Comparison of ENCODE assay signal across 24 mouse cellular contexts in genomic region chr1:152266390-152266789, GRCm38 (mm10).
"Had no signal": no experiment of that assay in that cellular context is flagged by ENCODE, and none has a peak within 500 bp of the region (broad histone marks: within the 10 kb centered on the region; RNA-seq: fewer than 3 reads in every experiment).

No protein-coding gene starts in this region.

- H3K9ac ChIP-seq: liver, embryonic 13.5 days; liver, embryonic 15.5 days; liver, postnatal 0 days; lung, embryonic 15.5 days; midbrain, embryonic 12.5 days; neural tube, embryonic 13.5 days; neural tube, embryonic 15.5 days; stomach, embryonic 15.5 days had no signal

- DNase-seq: liver, embryonic 13.5 days; liver, postnatal 0 days; lung, adult 2 months; lung, postnatal 14 days; lung, postnatal 36 days; midbrain, embryonic 14.5 days; retina, postnatal 1 day; right cerebral cortex, adult 18-20 months; right cerebral cortex, postnatal 25 days; right cerebral cortex, postnatal 4 days; spleen, adult 18-20 months; thymus, adult 18-20 months; thymus, postnatal 14 days; thymus, postnatal 36 days had no signal

- H3K4me1 ChIP-seq: liver, embryonic 13.5 days; liver, embryonic 15.5 days; lung, embryonic 15.5 days; neural tube, embryonic 15.5 days; stomach, embryonic 15.5 days had no signal

- H3K4me3 ChIP-seq: liver, embryonic 13.5 days; liver, embryonic 15.5 days; lung, embryonic 15.5 days; midbrain, embryonic 12.5 days; myocyte; neural tube, embryonic 13.5 days; neural tube, embryonic 15.5 days; stomach, embryonic 15.5 days had no signal

- H3K36me3 ChIP-seq: liver, embryonic 13.5 days; liver, embryonic 15.5 days; lung, embryonic 15.5 days; midbrain, embryonic 12.5 days; neural tube, embryonic 13.5 days; neural tube, embryonic 15.5 days; stomach, embryonic 15.5 days had no signal

- H3K27me3 ChIP-seq: liver, embryonic 13.5 days; liver, embryonic 15.5 days; lung, embryonic 15.5 days; midbrain, embryonic 12.5 days; neural tube, embryonic 13.5 days; neural tube, embryonic 15.5 days; stomach, embryonic 15.5 days had no signal

- H3K4me2 ChIP-seq: liver, embryonic 13.5 days; liver, embryonic 15.5 days; lung, embryonic 15.5 days; midbrain, embryonic 12.5 days; neural tube, embryonic 13.5 days; neural tube, embryonic 15.5 days; stomach, embryonic 15.5 days had no signal

- ATAC-seq: liver, postnatal 0 days; lung, postnatal 0 days; midbrain, embryonic 16.5 days had no signal

- H3K9me3 ChIP-seq: liver, embryonic 13.5 days; liver, embryonic 15.5 days; lung, embryonic 15.5 days; midbrain, embryonic 12.5 days; neural tube, embryonic 13.5 days; neural tube, embryonic 15.5 days; stomach, embryonic 15.5 days had no signal

- H3K27ac ChIP-seq: liver, embryonic 13.5 days; liver, embryonic 15.5 days; lung, embryonic 15.5 days; midbrain, embryonic 12.5 days; neural tube, embryonic 13.5 days; neural tube, embryonic 15.5 days; stomach, embryonic 15.5 days; stomach, postnatal 0 days had no signal
